Mouse (Mus musculus): ENCODE results near the gene Zfhx2. TPM values are rescaled to one million over a fixed set of nuclear protein-coding genes. Genes with fewer than 3 reads are reported as not detected.

Gene Zfhx2
- total and polyA plus RNA-seq, 3 experiments: 0.42 to 3.2 TPM; not detected in 1

GRCm38 (mm10) chr14:55089199-55089947, 2.8 kb downstream of the Zfhx2 start:
- H3K4me3 ChIP-seq (ENCODE audit: control insufficient read depth in 1 of 2, insufficient read depth in 1 of 2, low read depth in 2 of 2, low read length in 2 of 2): no peak overlapping the region
- H3K4me1 ChIP-seq (ENCODE audit: control insufficient read depth in 1 of 2, insufficient read depth in 2 of 2, low read length in 2 of 2): peaks cover 0 to 5% of the 10 kb centered on the region in 2 experiments; a peak in 2 of 4 replicates
- no peak overlapping the region for H3K9ac ChIP-seq (ENCODE audit: control insufficient read depth, low read depth, low read length, poor library complexity, severe bottlenecking)
- H3K79me2 ChIP-seq (ENCODE audit: control insufficient read depth, insufficient read depth, low read length, poor library complexity): no peaks in the 10 kb centered on the region; the same call in 1 of the 2 replicates
- no peaks in the 10 kb centered on the region for H3K27me3 ChIP-seq (ENCODE audit: control insufficient read depth in 1 of 2, insufficient read depth in 2 of 2, low read length in 2 of 2)
- H3K36me3 ChIP-seq (ENCODE audit: control insufficient read depth in 1 of 2, insufficient read depth in 2 of 2, low read length in 2 of 2): peaks cover 0 to 4% of the 10 kb centered on the region in 2 experiments; a peak in 1 of 4 replicates
- no peaks in the 10 kb centered on the region for H3K9me3 ChIP-seq (replicated peaks; ENCODE audit: insufficient read depth, low read length)
- H3K27ac ChIP-seq (ENCODE audit: control insufficient read depth, low read depth, low read length): no peak overlapping the region
- no peak for TF ChIP-seq NRF1 (IDR thresholded peaks at IDR 0.05; ENCODE audit: insufficient read depth, low read depth, low read length, poor library complexity, severe bottlenecking)
- TF ChIP-seq CHD1 (IDR thresholded peaks at IDR 0.05; ENCODE audit: low read depth, low read length): no peak
- TF ChIP-seq JUND (IDR thresholded peaks at IDR 0.05; ENCODE audit: low read depth, low read length): no peak
- TF ChIP-seq ELF1 (IDR thresholded peaks at IDR 0.05; ENCODE audit: low read depth, low read length): no peak
- TF ChIP-seq ZMIZ1 (IDR thresholded peaks at IDR 0.05; ENCODE audit: low read depth, low read length): no peak
- TF ChIP-seq SMC3 (IDR thresholded peaks at IDR 0.05; ENCODE audit: low read depth, low read length): no peak
- no peak for TF ChIP-seq GATA1 (IDR thresholded peaks at IDR 0.05; ENCODE audit: low read depth, low read length)
- no peak for TF ChIP-seq SIN3A (IDR thresholded peaks at IDR 0.05; ENCODE audit: low read length)
- no peak for TF ChIP-seq CHD2 (IDR thresholded peaks at IDR 0.05; ENCODE audit: low read length)
- no peak for TF ChIP-seq ZC3H11A (IDR thresholded peaks at IDR 0.05; ENCODE audit: low read depth, low read length)
- TF ChIP-seq MAZ (IDR thresholded peaks at IDR 0.05; ENCODE audit: low read depth, low read length): no peak
- TF ChIP-seq E2F4 (IDR thresholded peaks at IDR 0.05; ENCODE audit: borderline replicate concordance, low read depth, low read length): no peak
- TF ChIP-seq ZNF384 (IDR thresholded peaks at IDR 0.05; ENCODE audit: low read depth, low read length): no peak
- TF ChIP-seq BHLHE40 (IDR thresholded peaks at IDR 0.05; ENCODE audit: borderline replicate concordance, low read depth, low read length): no peak
- no peak for TF ChIP-seq GABPA (IDR thresholded peaks at IDR 0.05; ENCODE audit: low read depth, low read length)
- TF ChIP-seq POLR2AphosphoS5 (IDR thresholded peaks at IDR 0.05; ENCODE audit: borderline replicate concordance, low read depth, low read length): no peak
- no peak for DNase-seq (ENCODE audit: low read depth, low spot score)

GRCm38 (mm10) chr14:55086009-55086514, 6.1 kb downstream of the Zfhx2 start:
- TF ChIP-seq MAZ (IDR thresholded peaks at IDR 0.05; ENCODE audit: low read depth, low read length) (no peak), SIN3A (IDR thresholded peaks at IDR 0.05; ENCODE audit: low read length) (no peak), JUND (IDR thresholded peaks at IDR 0.05; ENCODE audit: low read depth, low read length) (no peak), CTCF (IDR thresholded peaks at IDR 0.05 in 2 of 3, conservative IDR thresholded peaks at IDR 0.05 in 1 of 3; ENCODE audit: control insufficient read depth in 1 of 3, insufficient read depth in 1 of 3, low read depth in 2 of 3, low read length in 3 of 3, poor library complexity in 1 of 3, severe bottlenecking in 1 of 3) (no peak), MYC (IDR thresholded peaks at IDR 0.05; ENCODE audit: low read depth, low read length) (no peak), ZNF384 (IDR thresholded peaks at IDR 0.05; ENCODE audit: low read depth, low read length) (no peak), ELF1 (IDR thresholded peaks at IDR 0.05; ENCODE audit: low read depth, low read length) (no peak), POLR2A (IDR thresholded peaks at IDR 0.05; ENCODE audit: control insufficient read depth in 1 of 2, insufficient read depth in 1 of 2, low read depth in 1 of 2, low read length in 2 of 2, poor library complexity in 1 of 2) (no peak), POLR2AphosphoS2 (IDR thresholded peaks at IDR 0.05; ENCODE audit: low read length) (no peak), NRF1 (IDR thresholded peaks at IDR 0.05; ENCODE audit: insufficient read depth, low read depth, low read length, poor library complexity, severe bottlenecking) (no peak), GABPA (IDR thresholded peaks at IDR 0.05; ENCODE audit: low read depth, low read length) (no peak), EP300 (IDR thresholded peaks at IDR 0.05; ENCODE audit: low read depth in 1 of 2, low read length in 2 of 2) (no peak), POLR2AphosphoS5 (IDR thresholded peaks at IDR 0.05; ENCODE audit: borderline replicate concordance, low read depth, low read length) (no peak), MAX (IDR thresholded peaks at IDR 0.05; ENCODE audit: low read length) (no peak)
- H3K4me3 ChIP-seq (ENCODE audit: control insufficient read depth in 1 of 2, insufficient read depth in 1 of 2, low read depth in 2 of 2, low read length in 2 of 2): no peak overlapping the region
- no peak overlapping the region for H3K9ac ChIP-seq (ENCODE audit: control insufficient read depth, low read depth, low read length, poor library complexity, severe bottlenecking)

More at GRCm38 (mm10) chr14:55086009-55086514, 6.1 kb downstream of the Zfhx2 start:
- DNase-seq (ENCODE audit: low read depth, low spot score): no peak
- Histone ChIP-seq H3K27ac (ENCODE audit: control insufficient read depth, low read depth, low read length) (no peak overlapping the region), H3K27me3 (ENCODE audit: control insufficient read depth in 1 of 2, insufficient read depth in 2 of 2, low read length in 2 of 2) (no peaks in the 10 kb centered on the region), H3K36me3 (ENCODE audit: control insufficient read depth in 1 of 2, insufficient read depth in 2 of 2, low read length in 2 of 2) (0 out of 4 replicates have a peak, but pooled peaks cover 0 to 4% of the 10 kb centered on the region in 2 experiments), H3K9me3 (replicated peaks; ENCODE audit: insufficient read depth, low read length) (no peaks in the 10 kb centered on the region), H3K79me2 (ENCODE audit: control insufficient read depth, insufficient read depth, low read length, poor library complexity) (no peaks in the 10 kb centered on the region), H3K4me1 (ENCODE audit: control insufficient read depth in 1 of 2, insufficient read depth in 2 of 2, low read length in 2 of 2) (peaks cover 0 to 4% of the 10 kb centered on the region in 2 experiments; a peak in 2 of 4 replicates)

All from MEL (cell line).